Mouse (Mus musculus): ENCODE measurements at regions not wholly inside any gene's neighbourhood (a gene's known extent, or its start where the extent isn't known, plus 50 kb on each side); places are given as distances from the start of the nearest gene placed in this dataset.

DNA sequence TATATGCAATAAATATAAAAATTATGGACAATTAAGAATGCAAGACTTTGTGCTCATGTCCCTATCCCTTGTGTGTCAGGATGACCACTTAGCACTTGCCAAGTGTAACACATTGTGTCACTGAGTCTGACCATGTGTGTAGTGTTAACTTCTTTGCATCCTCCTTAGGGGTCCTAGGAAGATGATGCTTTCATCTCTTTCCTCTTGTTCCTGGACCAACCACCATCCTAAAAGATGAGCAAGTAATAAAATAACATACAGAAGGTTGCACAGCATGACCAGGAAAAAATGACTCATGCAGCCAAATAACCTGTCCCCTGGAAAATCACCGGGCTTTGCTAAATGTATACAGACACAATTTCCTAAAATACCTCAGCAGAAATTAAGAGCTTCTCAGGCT is 121.1 kb upstream of the Kcnip4 start:
- DNase-seq (ENCODE audit: low read depth, low spot score): no peak

DNA sequence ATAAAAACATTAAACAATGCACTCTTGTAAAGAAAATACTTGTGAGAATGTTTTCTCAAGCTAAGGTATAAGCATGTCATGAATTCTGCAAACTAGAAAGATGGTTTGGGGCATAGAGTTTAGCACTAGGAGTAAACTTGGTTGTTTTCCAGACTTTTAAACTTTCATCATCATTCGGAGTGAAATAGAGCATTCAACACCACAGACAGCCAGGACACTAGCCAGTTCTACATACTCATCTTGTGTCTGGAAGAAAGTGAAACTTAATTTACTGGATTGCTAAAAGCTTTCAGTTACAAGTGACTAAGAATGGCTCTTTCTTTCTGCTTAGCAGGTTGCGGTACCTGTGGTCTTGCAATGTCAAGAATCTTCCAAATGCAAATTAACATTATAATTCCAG is 119.9 kb upstream of the Kcnip4 start:
- no peak for DNase-seq (ENCODE audit: low read depth, low spot score)

- no peak for DNase-seq (ENCODE audit: low read depth, low spot score)
Observed at GRCm38 (mm10) chr5:49642439-49642838, 117.7 kb upstream of the Kcnip4 start.

- DNase-seq (ENCODE audit: low read depth, low spot score): no peak
Observed at GRCm38 (mm10) chr5:49641206-49641830, 116.6 kb upstream of the Kcnip4 start.

DNA sequence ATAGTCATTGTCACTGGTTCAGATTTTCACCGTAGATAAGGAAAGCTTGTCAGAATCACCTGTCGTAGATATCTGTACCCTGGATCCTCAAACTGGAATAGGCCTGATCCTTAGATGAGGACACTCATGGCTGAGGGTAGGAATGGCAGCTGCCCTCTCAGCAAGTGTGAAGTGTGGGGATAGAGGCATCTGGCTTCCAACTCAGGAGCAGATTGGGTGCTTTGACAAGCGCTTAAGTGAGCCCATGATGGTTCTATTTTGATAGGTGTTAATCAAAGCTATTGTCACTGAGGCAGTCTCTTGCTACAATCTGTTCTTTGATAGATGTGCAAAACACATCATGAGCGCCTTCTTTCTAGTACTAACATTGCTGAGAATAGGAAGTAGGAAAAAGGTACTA is 114.9 kb upstream of the Kcnip4 start:
- no peak for DNase-seq (ENCODE audit: low read depth, low spot score)

DNA sequence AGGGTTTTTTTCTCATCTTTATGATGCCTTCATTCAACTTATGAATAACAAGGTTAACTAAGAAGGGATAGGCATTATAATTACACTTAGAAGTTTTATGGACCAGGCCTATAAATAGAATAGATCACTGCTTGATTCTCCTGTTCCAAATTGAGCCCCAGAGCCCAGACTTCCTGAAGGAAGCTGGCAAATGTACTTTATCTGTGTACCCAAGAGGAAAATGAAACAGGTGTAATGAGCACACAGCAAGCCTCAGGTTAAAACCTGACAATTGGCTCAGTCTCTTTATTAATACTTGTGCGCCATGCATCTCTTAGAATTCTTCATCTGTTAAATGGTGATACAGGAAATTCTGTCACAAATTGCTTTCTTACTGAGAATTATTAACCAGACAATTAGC is 95.4 kb upstream of the Kcnip4 start:
- DNase-seq (ENCODE audit: low read depth, low spot score): no peak

DNA sequence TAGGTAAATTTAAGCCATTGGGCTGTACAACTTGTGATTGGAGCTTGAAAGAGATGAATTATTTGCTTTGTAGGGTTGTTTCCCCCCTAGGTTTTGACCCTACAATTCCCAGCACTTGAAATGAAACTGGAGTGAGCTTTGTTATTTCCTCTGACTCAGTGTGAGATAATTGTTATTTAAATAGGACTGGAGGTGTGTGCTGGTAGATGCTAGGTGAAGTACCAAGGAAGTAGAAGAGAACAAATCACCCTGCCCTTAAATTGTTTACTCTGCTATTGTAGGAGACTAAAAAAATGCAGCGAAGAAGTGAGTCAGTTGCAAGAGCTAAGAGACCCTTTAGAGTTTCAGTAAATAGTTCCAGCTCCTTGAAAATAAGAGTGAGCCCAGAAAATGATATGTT is 82.1 kb upstream of the Kcnip4 start:
- no peak for DNase-seq (ENCODE audit: low read depth, low spot score)

GRCm38 (mm10) chr5:49580777-49581176 is 56.1 kb upstream of the Kcnip4 start:
- no peak for DNase-seq (ENCODE audit: low read depth, low spot score)

DNA sequence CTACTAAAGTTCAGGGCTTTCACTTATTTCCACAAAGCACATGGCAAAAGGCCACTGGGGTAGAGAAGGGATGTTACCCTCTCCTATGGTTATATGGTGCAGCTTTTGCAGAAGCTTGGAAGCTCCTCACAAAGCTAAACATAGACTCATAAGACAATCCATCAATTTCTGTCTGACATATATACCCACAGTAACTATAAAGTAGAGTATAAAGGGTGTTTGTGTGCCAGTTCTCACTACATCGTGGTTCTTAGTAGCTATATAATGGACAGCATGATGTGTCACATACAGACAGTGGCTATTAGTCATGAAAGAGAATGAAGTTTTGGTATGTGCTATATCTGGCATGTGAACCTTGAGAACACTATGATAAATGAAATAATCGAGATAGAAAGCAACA is 51.2 kb upstream of the Kcnip4 start:
- no peak for DNase-seq (ENCODE audit: low read depth, low spot score)

All from telencephalon, adult 2 months (tissue).